ENCODE assay signal across 26 mouse cellular contexts in genomic region chr3:136676991-136677390, GRCm38 (mm10). TPM values are rescaled to one million over a fixed set of nuclear protein-coding genes. Genes with fewer than 3 reads are reported as not detected.
A peak's percentile ranks its signal among the peaks of the same experiment; 100 is the strongest.
DNase-seq lines count a peak whose midpoint lies in the region; TF ChIP-seq lines count a peak whose summit lies in the region.
"Had no signal": no experiment of that assay in that cellular context is flagged by ENCODE, and none has a peak within 500 bp of the region (broad histone marks: within the 10 kb centered on the region; RNA-seq: fewer than 3 reads in every experiment).

No protein-coding gene starts in this region.

- peak overlapping the region; percentile 100 for H3K27ac ChIP-seq in layer of hippocampus, adult 2 months
- H3K27ac ChIP-seq: embryonic facial prominence, embryonic 10.5 days; embryonic facial prominence, embryonic 13.5 days; forebrain, embryonic 12.5 days; forebrain, embryonic 15.5 days; heart, adult 2 months; heart, embryonic 10.5 days; heart, embryonic 13.5 days; hindbrain, embryonic 14.5 days had no signal

- no peak for DNase-seq in layer of hippocampus, adult 2 months (ENCODE audit: low spot score in 2 of 2)
- DNase-seq in layer of hippocampus, postnatal 14 days (ENCODE audit: low spot score in 2 of 2) = no peak
- DNase-seq in 3T3-L1 (ENCODE audit: low read depth, low spot score) (peak; percentile 68), liver (no peak)
- peak; percentile 58 for DNase-seq in Muller cell, postnatal 12 days (ENCODE audit: inconsistent ontology term)
- no peak for DNase-seq in spleen, postnatal 4 days (ENCODE audit: low spot score in 2 of 2)
- DNase-seq in frontal cortex, postnatal 25 days (ENCODE audit: low spot score in 2 of 2) = no peak
- DNase-seq: adrenal gland, adult 2 months; adrenal gland, postnatal 25 days; B cell, adult 2 months; cerebellum, adult 11-12 months; cerebellum, adult 9-11 months; cerebellum, postnatal 25 days; gastrocnemius, postnatal 10 days; gastrocnemius, postnatal 36 days; heart, adult 2 months; heart, postnatal 14 days; heart, postnatal 4 days had no signal

- TF ChIP-seq CTCF in layer of hippocampus, adult 2 months (conservative IDR thresholded peaks at IDR 0.05) = no peak

- peak overlapping the region; percentile 99 for H3K4me3 ChIP-seq in layer of hippocampus, adult 2 months
- H3K4me3 ChIP-seq: embryonic facial prominence, embryonic 10.5 days; embryonic facial prominence, embryonic 13.5 days; erythroblast, embryonic 14.5 days; forebrain, embryonic 12.5 days; forebrain, embryonic 15.5 days; heart, adult 2 months; heart, embryonic 10.5 days; heart, embryonic 13.5 days had no signal

RNA-seq across cellular contexts. Expression of gene Ppp3ca, which starts 7.1 kb away (rescaled TPM):
- 1,000 to 10,000 TPM; 1,343 to 1,371 TPM for total RNA-seq in layer of hippocampus, adult 2 months (2021)
- 100 to 1,000 TPM; 988 to 997 TPM for total RNA-seq in layer of hippocampus, postnatal 14 days (2021)

Comparison
In these comparisons a context has a peak if more than half of its experiments do, and no peak if none do; other contexts are left out.
1. DNase-seq: peak in 3T3-L1 (single experiment) and Muller cell, postnatal 12 days (single experiment); none in layer of hippocampus, adult 2 months (0 of 2), layer of hippocampus, postnatal 14 days (0 of 2), spleen, postnatal 4 days (0 of 2), liver (single experiment) and frontal cortex, postnatal 25 days (0 of 2).